Mouse (Mus musculus) midbrain, embryonic 13.5 days (tissue): Measurements from ENCODE around the gene Slc25a16. TPM values are rescaled to one million over a fixed set of nuclear protein-coding genes. Genes with fewer than 3 reads are reported as not detected.
A peak's percentile ranks its signal among the peaks of the same experiment; 100 is the strongest.

Experiments
- ATAC-seq: fragments of 200-750 bp; cut with Nextera tagmentation; 2 replicates; pipeline ENCODE4 v1.8.0; 2017; ENCODE audit warnings: mild to moderate bottlenecking, moderate TSS enrichment, moderate library complexity
- H3K27ac ChIP-seq: fragments of 300-500 bp; sonication (generic); 2 replicates; pipeline ENCODE4 v1.5.1; 2015; ENCODE audit warnings: inconsistent platforms, mild to moderate bottlenecking, moderate library complexity
- H3K27me3 ChIP-seq: fragments of 300-500 bp; sonication (generic); 2 replicates; pipeline ENCODE4 v1.6.1; 2015; ENCODE audit warnings: mild to moderate bottlenecking, inconsistent platforms
- H3K36me3 ChIP-seq: fragments of 300-500 bp; sonication (generic); 2 replicates; pipeline ENCODE4 v1.6.1; 2015; ENCODE audit warnings: mild to moderate bottlenecking, inconsistent platforms
- H3K4me1 ChIP-seq: fragments of 300-500 bp; sonication (generic); replicated peaks from 2 replicates; pipeline ENCODE4 v1.6.1; 2015; ENCODE audit warnings: inconsistent platforms
- H3K4me2 ChIP-seq: fragments of 300-500 bp; sonication (generic); replicated peaks from 2 replicates; pipeline ENCODE4 v1.6.1; 2015; ENCODE audit warnings: moderate library complexity, mild to moderate bottlenecking, inconsistent platforms
- H3K4me3 ChIP-seq: fragments of 300-500 bp; sonication (generic); replicated peaks from 2 replicates; pipeline ENCODE4 v1.5.1; 2015; ENCODE audit warnings: mild to moderate bottlenecking, inconsistent platforms
- H3K9ac ChIP-seq: fragments of 300-500 bp; sonication (generic); replicated peaks from 2 replicates; pipeline ENCODE4 v1.6.1; 2015; ENCODE audit warnings: mild to moderate bottlenecking, inconsistent platforms
- H3K9me3 ChIP-seq: fragments of 300-500 bp; sonication (generic); 2 replicates; pipeline ENCODE4 v1.6.1; 2016; ENCODE audit warnings: mild to moderate bottlenecking, inconsistent platforms
- WGBS: fragments of 180-500 bp; shearing (Covaris S2); methylation state at CpG from one replicate; pipeline ENCODE4 v1.1.7; 2015; 5-methylcytosine and 5-hydroxymethylcytosine counted together
- polyA plus RNA-seq: library from polyadenylated mRNA; unstranded; fragments of >200 nt; fragmentation: Nextera tagmentation; extraction: Ambion mirVana; gene quantifications from 2 replicates; pipeline ENCODE4 v1.2.1, GENCODE M21; 2015

Slc25a16 gene
- polyA plus RNA-seq, 1 experiment from 2014 or later: 11.6 TPM

GRCm38 (mm10) chr10:62979667-62980038, 59.2 kb downstream of the Slc25a16 start:
- Histone ChIP-seq H3K36me3 (peaks cover 27% of the 10 kb centered on the region), H3K4me2 (peak overlapping the region; percentile 63), H3K9ac (peak overlapping the region; percentile 91), H3K4me3 (peak overlapping the region; percentile 97), H3K4me1 (peaks cover 20% of the 10 kb centered on the region), H3K9me3 (no peaks in the 10 kb centered on the region), H3K27ac (peak overlapping the region; percentile 89), H3K27me3 (no peaks in the 10 kb centered on the region)
- 9% methylated on average over 10 of the region's 10 CpGs for WGBS
- ATAC-seq: peak; percentile 34

GRCm38 (mm10) chr10:62980039-62980954, 59.9 kb downstream of the Slc25a16 start, which contains the start of gene Rufy2:
Rufy2 (plus strand) TSS chr10:62980223.
- Histone ChIP-seq H3K4me2 (peak within 1 kb of the TSS; percentile 63), H3K27ac (peak within 1 kb of the TSS; percentile 89), H3K27me3 (no peaks in the 10 kb centered on the region), H3K36me3 (peaks cover 34% of the 10 kb centered on the region), H3K9ac (peak within 1 kb of the TSS; percentile 91), H3K4me1 (peaks cover 20% of the 10 kb centered on the region), H3K4me3 (peak within 1 kb of the TSS; percentile 97), H3K9me3 (no peaks in the 10 kb centered on the region)
- under 1% methylated on average over 75 of the region's 77 CpGs for WGBS
- ATAC-seq: peak; percentile 95

- WGBS: 93% methylated on average over 11 of the region's 11 CpGs
- Histone ChIP-seq H3K27ac (no peak overlapping the region), H3K4me2 (no peak overlapping the region), H3K4me1 (peaks cover 20% of the 10 kb centered on the region), H3K9ac (no peak overlapping the region), H3K36me3 (peaks cover 51% of the 10 kb centered on the region), H3K4me3 (no peak overlapping the region), H3K9me3 (no peaks in the 10 kb centered on the region), H3K27me3 (no peaks in the 10 kb centered on the region)
- no peak for ATAC-seq
These were observed 63.6 kb downstream of the Slc25a16 start for GRCm38 (mm10) chr10:62984072-62984471.

GRCm38 (mm10) chr10:62984495-62984894, 64.1 kb downstream of the Slc25a16 start:
- H3K9me3 ChIP-seq: no peaks in the 10 kb centered on the region
- no peak overlapping the region for H3K4me3 ChIP-seq
- H3K9ac ChIP-seq: no peak overlapping the region
- H3K27ac ChIP-seq: no peak overlapping the region
- H3K36me3 ChIP-seq: peaks cover 55% of the 10 kb centered on the region
- no peaks in the 10 kb centered on the region for H3K27me3 ChIP-seq
- peaks cover 19% of the 10 kb centered on the region for H3K4me1 ChIP-seq
- H3K4me2 ChIP-seq: no peak overlapping the region
- no peak for ATAC-seq
- 94% methylated on average over 6 of the region's 6 CpGs for WGBS

- Histone ChIP-seq H3K27ac (no peak overlapping the region), H3K4me1 (no peaks in the 10 kb centered on the region), H3K4me3 (no peak overlapping the region), H3K36me3 (peaks cover 81% of the 10 kb centered on the region), H3K27me3 (no peaks in the 10 kb centered on the region), H3K9me3 (no peaks in the 10 kb centered on the region), H3K9ac (no peak overlapping the region), H3K4me2 (no peak overlapping the region)
- WGBS: 16% methylated on average over 3 of the region's 3 CpGs
- ATAC-seq: no peak
These were observed 66.9 kb downstream of the Slc25a16 start for GRCm38 (mm10) chr10:62987341-62987740.

- no peak overlapping the region for H3K4me3 ChIP-seq
- no peaks in the 10 kb centered on the region for H3K27me3 ChIP-seq
- H3K9ac ChIP-seq: no peak overlapping the region
- no peak overlapping the region for H3K27ac ChIP-seq
- WGBS: 91% methylated on average over 15 of the region's 15 CpGs
- no peaks in the 10 kb centered on the region for H3K9me3 ChIP-seq
- no peaks in the 10 kb centered on the region for H3K4me1 ChIP-seq
- H3K36me3 ChIP-seq: peaks cover 81% of the 10 kb centered on the region
- no peak for ATAC-seq
- H3K4me2 ChIP-seq: no peak overlapping the region
These were observed 70.2 kb downstream of the Slc25a16 start for GRCm38 (mm10) chr10:62990636-62991035.

- H3K9ac ChIP-seq: no peak overlapping the region
- WGBS: 88% methylated on average over 8 of the region's 9 CpGs
- H3K9me3 ChIP-seq: peaks cover 3% of the 10 kb centered on the region; the same call in 1 of the 2 replicates
- H3K4me2 ChIP-seq: no peak overlapping the region
- H3K4me1 ChIP-seq: no peaks in the 10 kb centered on the region
- H3K27ac ChIP-seq: no peak overlapping the region
- no peak overlapping the region for H3K4me3 ChIP-seq
- H3K36me3 ChIP-seq: peaks cover 94% of the 10 kb centered on the region
- no peaks in the 10 kb centered on the region for H3K27me3 ChIP-seq
- ATAC-seq: no peak
These were observed 73.6 kb downstream of the Slc25a16 start for GRCm38 (mm10) chr10:62993991-62994390.

Other genes with a start within 250 kb of the Slc25a16 start
- 2.3 and 2.9 TPM in 2 replicates for gene Stox1, start 194.5 kb upstream of the Slc25a16 start, polyA plus RNA-seq
- 132 and 136 TPM in 2 replicates for gene Ccar1, start 128.3 kb upstream of the Slc25a16 start, polyA plus RNA-seq
- 29.8 and 37.2 TPM in 2 replicates for gene Tet1, start 11.6 kb upstream of the Slc25a16 start, polyA plus RNA-seq
- gene Dna2, start 26.4 kb downstream of the Slc25a16 start, polyA plus RNA-seq: 9.6 and 10.1 TPM in 2 replicates
- gene Rufy2, start 59.6 kb downstream of the Slc25a16 start, polyA plus RNA-seq: 51.7 and 55.5 TPM in 2 replicates
- 242 and 243 TPM in 2 replicates for gene Hnrnph3, start 103.6 kb downstream of the Slc25a16 start, polyA plus RNA-seq
- 1.3 TPM in 2 replicates for gene Pbld2, start 103.7 kb downstream of the Slc25a16 start, polyA plus RNA-seq
- gene Pbld1, start 139.5 kb downstream of the Slc25a16 start, polyA plus RNA-seq: 1.0 and 1.3 TPM in 2 replicates
- 1.1 and 1.3 TPM in 2 replicates for gene Atoh7, start 179.0 kb downstream of the Slc25a16 start, polyA plus RNA-seq